Mouse (Mus musculus) liver, embryonic 11.5 days (tissue): ENCODE results near the gene Gm5105. TPM values are rescaled to one million over a fixed set of nuclear protein-coding genes. Genes with fewer than 3 reads are reported as not detected.

Source experiments
- ATAC-seq: fragments of 200-750 bp; cut with Nextera tagmentation; replicated peaks from 2 replicates; pipeline ENCODE4 v1.8.0; 2017; ENCODE audit warnings: moderate number of reproducible peaks, mild to moderate bottlenecking, moderate TSS enrichment, moderate library complexity; ENCODE audit not compliant: low FRiP score
- DNase-seq: peaks from one replicate; pipeline ENCODE4 v3.0.0-alpha.2; 2017; ENCODE audit warnings: low spot score
- H3K27ac ChIP-seq: fragments of 300-500 bp; sonication (generic); 2 replicates; pipeline ENCODE4 v1.5.1; 2014; ENCODE audit warnings: mild to moderate bottlenecking, low read depth, low read length, control low read depth
- H3K27me3 ChIP-seq: fragments of 300-500 bp; sonication (generic); replicated peaks from 2 replicates; pipeline ENCODE4 v1.6.1; 2014; ENCODE audit warnings: low read length, mixed read lengths; ENCODE audit not compliant: control insufficient read depth, insufficient read depth
- H3K36me3 ChIP-seq: fragments of 300-500 bp; sonication (generic); 2 replicates; pipeline ENCODE4 v1.6.1; 2014; ENCODE audit warnings: mild to moderate bottlenecking, low read length, moderate library complexity, mixed read lengths; ENCODE audit not compliant: control insufficient read depth, insufficient read depth
- H3K4me1 ChIP-seq: fragments of 300-500 bp; sonication (generic); replicated peaks from 2 replicates; pipeline ENCODE4 v1.6.1; 2014; ENCODE audit warnings: low read length, mixed read lengths; ENCODE audit not compliant: control insufficient read depth, insufficient read depth
- H3K4me2 ChIP-seq: fragments of 300-500 bp; sonication (generic); 2 replicates; pipeline ENCODE4 v1.6.1; 2014; ENCODE audit warnings: mild to moderate bottlenecking, control low read depth, moderate library complexity
- H3K4me3 ChIP-seq: fragments of 300-500 bp; sonication (generic); 2 replicates; pipeline ENCODE4 v1.5.1; 2014; ENCODE audit warnings: low read depth, low read length, control low read depth
- H3K9ac ChIP-seq: fragments of 300-500 bp; sonication (generic); 2 replicates; pipeline ENCODE4 v1.6.1; 2014; ENCODE audit warnings: low read depth, low read length, control low read depth
- H3K9me3 ChIP-seq: fragments of 300-500 bp; sonication (generic); 2 replicates; pipeline ENCODE4 v1.6.1; 2016; ENCODE audit warnings: low read length, inconsistent platforms, mixed read lengths; ENCODE audit not compliant: control insufficient read depth
- WGBS: fragments of 180-500 bp; shearing (Covaris S2); extraction: QIAGEN DNeasy Blood & Tissue Kit; methylation state at CpG from one replicate; pipeline ENCODE4 v1.1.7; 2014; 5-methylcytosine and 5-hydroxymethylcytosine counted together
- polyA plus RNA-seq: library from polyadenylated mRNA; unstranded; fragments of >200 nt; fragmentation: Nextera tagmentation; extraction: Ambion mirVana; gene quantifications from 2 replicates; pipeline ENCODE4 v1.2.1, GENCODE M21; 2014

Gm5105 gene
- polyA plus RNA-seq, 1 experiment from 2014 or later, result not detected

DNA sequence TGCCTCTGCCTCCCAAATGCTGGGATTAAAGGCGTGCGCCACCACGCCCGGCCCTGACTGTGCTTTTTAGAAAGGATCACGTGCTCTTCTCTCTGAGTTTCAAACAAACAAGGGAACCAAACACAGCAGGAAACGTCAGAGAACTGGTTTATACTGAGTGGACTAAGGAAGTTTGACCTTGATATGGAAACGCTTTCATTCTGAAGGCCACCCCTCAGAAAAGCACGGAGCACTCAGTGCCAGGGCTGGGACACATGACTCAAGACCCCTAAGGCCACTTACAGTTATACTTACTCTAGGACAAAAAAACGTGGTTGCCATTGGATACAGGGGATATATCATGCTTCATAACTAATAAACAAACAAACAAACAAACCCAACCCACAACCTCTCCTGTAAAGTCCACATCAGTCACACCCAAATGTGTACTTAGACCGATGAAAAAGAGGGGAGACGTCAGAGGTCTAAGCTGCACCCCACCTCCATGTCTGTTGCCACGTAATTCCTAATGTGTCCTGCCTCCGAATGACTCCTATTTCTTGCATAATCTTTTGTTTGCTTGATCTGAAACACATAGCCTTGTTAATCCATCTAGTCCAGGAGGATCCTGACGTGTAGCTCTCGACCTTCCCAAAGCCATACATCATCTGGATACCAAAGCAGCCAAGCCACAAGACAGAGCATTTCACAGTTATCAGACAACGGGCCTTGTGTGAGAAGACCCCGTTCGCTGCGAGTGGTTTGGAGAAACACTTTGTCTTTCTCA is 29.3 kb upstream of the Gm5105 start:
- H3K36me3 ChIP-seq, result no peaks in the 10 kb centered on the region
- no peak overlapping the region for H3K9ac ChIP-seq
- ATAC-seq, result no peak
- no peaks in the 10 kb centered on the region for H3K4me1 ChIP-seq
- no peak overlapping the region for H3K27ac ChIP-seq
- no peaks in the 10 kb centered on the region for H3K27me3 ChIP-seq
- DNase-seq, result no peak
- H3K9me3 ChIP-seq, result no peaks in the 10 kb centered on the region
- 75% methylated on average over 19 of the region's 19 CpGs for WGBS
- H3K4me2 ChIP-seq, result no peak overlapping the region
- no peak overlapping the region for H3K4me3 ChIP-seq

DNA sequence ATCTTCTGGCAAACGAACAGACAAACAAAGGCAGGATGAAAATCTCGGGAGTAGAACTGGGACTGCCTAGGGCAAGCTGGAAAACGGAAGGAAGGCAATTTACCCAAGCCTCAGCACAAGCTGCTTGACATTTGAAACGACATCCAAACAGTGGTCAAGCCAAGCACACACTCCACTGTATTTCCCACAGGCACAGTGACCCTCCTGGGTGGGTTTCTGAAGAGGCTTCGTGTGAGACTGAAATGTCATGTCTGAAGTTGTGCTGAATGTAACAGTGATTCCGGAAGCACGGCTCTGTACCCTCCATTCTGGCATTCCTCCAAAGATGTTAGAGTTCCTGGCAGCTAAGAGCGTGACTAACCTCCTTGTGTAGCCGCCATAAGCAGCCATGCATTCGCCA is 28.5 kb upstream of the Gm5105 start:
- Histone ChIP-seq H3K9me3 (no peaks in the 10 kb centered on the region), H3K36me3 (no peaks in the 10 kb centered on the region), H3K4me1 (no peaks in the 10 kb centered on the region), H3K4me3 (no peak overlapping the region), H3K27me3 (no peaks in the 10 kb centered on the region), H3K4me2 (no peak overlapping the region), H3K9ac (no peak overlapping the region), H3K27ac (no peak overlapping the region)
- ATAC-seq, result no peak
- 76% methylated on average over 10 of the region's 10 CpGs for WGBS
- no peak for DNase-seq

GRCm38 (mm10) chr3:138095301-138095700 is 28.1 kb upstream of the Gm5105 start:
- ATAC-seq (no peak), DNase-seq (no peak)
- Histone ChIP-seq H3K4me2 (no peak overlapping the region), H3K27ac (no peak overlapping the region), H3K9ac (no peak overlapping the region), H3K36me3 (no peaks in the 10 kb centered on the region), H3K9me3 (no peaks in the 10 kb centered on the region), H3K4me1 (no peaks in the 10 kb centered on the region), H3K27me3 (no peaks in the 10 kb centered on the region), H3K4me3 (no peak overlapping the region)
- 69% methylated on average over 3 of the region's 3 CpGs for WGBS

- Histone ChIP-seq H3K4me1 (no peaks in the 10 kb centered on the region), H3K36me3 (no peaks in the 10 kb centered on the region), H3K9ac (no peak overlapping the region), H3K4me2 (no peak overlapping the region), H3K9me3 (no peaks in the 10 kb centered on the region), H3K4me3 (no peak overlapping the region), H3K27me3 (no peaks in the 10 kb centered on the region), H3K27ac (no peak overlapping the region)
- ATAC-seq, result no peak
- WGBS, result 75% methylated on average over 4 of the region's 4 CpGs
- no peak for DNase-seq
Observed at GRCm38 (mm10) chr3:138083896-138084295, 16.7 kb upstream of the Gm5105 start.

- Histone ChIP-seq H3K4me2 (no peak overlapping the region), H3K9me3 (no peaks in the 10 kb centered on the region), H3K27ac (no peak overlapping the region), H3K36me3 (no peaks in the 10 kb centered on the region), H3K4me3 (no peak overlapping the region), H3K27me3 (no peaks in the 10 kb centered on the region), H3K4me1 (no peaks in the 10 kb centered on the region), H3K9ac (no peak overlapping the region)
- no peak for ATAC-seq
- no peak for DNase-seq
- 92% methylated on average over 1 of the region's 1 CpGs for WGBS
Observed at GRCm38 (mm10) chr3:138083073-138083637, 16.0 kb upstream of the Gm5105 start.

- H3K4me1 ChIP-seq, result no peaks in the 10 kb centered on the region
- no peak overlapping the region for H3K4me2 ChIP-seq
- no peak overlapping the region for H3K27ac ChIP-seq
- WGBS, result 76% methylated on average over 1 of the region's 1 CpGs
- ATAC-seq, result no peak
- no peaks in the 10 kb centered on the region for H3K9me3 ChIP-seq
- H3K36me3 ChIP-seq, result no peaks in the 10 kb centered on the region
- DNase-seq, result no peak
- no peaks in the 10 kb centered on the region for H3K27me3 ChIP-seq
- H3K4me3 ChIP-seq, result no peak overlapping the region
- H3K9ac ChIP-seq, result no peak overlapping the region
Observed at GRCm38 (mm10) chr3:138078701-138079100, 11.5 kb upstream of the Gm5105 start.

GRCm38 (mm10) chr3:138077476-138078340 is 10.5 kb upstream of the Gm5105 start:
- Histone ChIP-seq H3K27ac (no peak overlapping the region), H3K27me3 (no peaks in the 10 kb centered on the region), H3K9ac (no peak overlapping the region), H3K36me3 (no peaks in the 10 kb centered on the region), H3K4me1 (no peaks in the 10 kb centered on the region), H3K4me2 (no peak overlapping the region), H3K9me3 (no peaks in the 10 kb centered on the region), H3K4me3 (no peak overlapping the region)
- WGBS, result 77% methylated on average over 11 of the region's 11 CpGs
- ATAC-seq, result no peak
- DNase-seq, result no peak

- Histone ChIP-seq H3K9ac (no peak overlapping the region), H3K4me2 (no peak overlapping the region), H3K4me1 (no peaks in the 10 kb centered on the region), H3K36me3 (no peaks in the 10 kb centered on the region), H3K27me3 (no peaks in the 10 kb centered on the region), H3K9me3 (no peaks in the 10 kb centered on the region), H3K27ac (no peak overlapping the region), H3K4me3 (no peak overlapping the region)
- DNase-seq, result no peak
- WGBS, result 83% methylated on average over 8 of the region's 8 CpGs
- ATAC-seq, result no peak
Observed at GRCm38 (mm10) chr3:138075209-138075608, 8.0 kb upstream of the Gm5105 start.
